Mouse (Mus musculus): ENCODE results near the gene Bcas3. TPM values are rescaled to one million over a fixed set of nuclear protein-coding genes. Genes with fewer than 3 reads are reported as not detected.

The Bcas3 gene
- polyA plus RNA-seq, 1 experiment from 2014 or later: 26.5 TPM

- Histone ChIP-seq H3K27ac (peak overlapping the region; percentile 5), H3K4me3 (no peak overlapping the region), H3K4me1 (peaks cover 94% of the 10 kb centered on the region), H3K9me3 (replicated peaks) (no peaks in the 10 kb centered on the region), H3K36me3 (no peaks in the 10 kb centered on the region), H3K27me3 (ENCODE audit: low read depth, poor library complexity, severe bottlenecking) (peaks cover 99% of the 10 kb centered on the region)
- no peak for DNase-seq (ENCODE audit: low spot score)
- WGBS: 36% methylated on average over 4 of the region's 4 CpGs
These were observed 470.8 kb downstream of the Bcas3 start for GRCm38 (mm10) chr11:85823794-85824193.

- no peak overlapping the region for H3K27ac ChIP-seq
- H3K27me3 ChIP-seq (ENCODE audit: low read depth, poor library complexity, severe bottlenecking): peaks cover 99% of the 10 kb centered on the region
- H3K4me3 ChIP-seq: no peak overlapping the region
- no peak for DNase-seq (ENCODE audit: low spot score)
- no peaks in the 10 kb centered on the region for H3K9me3 ChIP-seq (replicated peaks)
- WGBS: 77% methylated on average over 10 of the region's 10 CpGs
- peaks cover 94% of the 10 kb centered on the region for H3K4me1 ChIP-seq
- H3K36me3 ChIP-seq: no peaks in the 10 kb centered on the region
These were observed 472.1 kb downstream of the Bcas3 start for GRCm38 (mm10) chr11:85825031-85825430.

GRCm38 (mm10) chr11:85825823-85826222 is 472.9 kb downstream of the Bcas3 start:
- WGBS: 23% methylated on average over 7 of the region's 7 CpGs
- Histone ChIP-seq H3K27ac (no peak overlapping the region), H3K9me3 (replicated peaks) (no peaks in the 10 kb centered on the region), H3K4me3 (no peak overlapping the region), H3K27me3 (ENCODE audit: low read depth, poor library complexity, severe bottlenecking) (peaks cover 99% of the 10 kb centered on the region), H3K36me3 (no peaks in the 10 kb centered on the region), H3K4me1 (peaks cover 94% of the 10 kb centered on the region)
- DNase-seq (ENCODE audit: low spot score): no peak

DNA sequence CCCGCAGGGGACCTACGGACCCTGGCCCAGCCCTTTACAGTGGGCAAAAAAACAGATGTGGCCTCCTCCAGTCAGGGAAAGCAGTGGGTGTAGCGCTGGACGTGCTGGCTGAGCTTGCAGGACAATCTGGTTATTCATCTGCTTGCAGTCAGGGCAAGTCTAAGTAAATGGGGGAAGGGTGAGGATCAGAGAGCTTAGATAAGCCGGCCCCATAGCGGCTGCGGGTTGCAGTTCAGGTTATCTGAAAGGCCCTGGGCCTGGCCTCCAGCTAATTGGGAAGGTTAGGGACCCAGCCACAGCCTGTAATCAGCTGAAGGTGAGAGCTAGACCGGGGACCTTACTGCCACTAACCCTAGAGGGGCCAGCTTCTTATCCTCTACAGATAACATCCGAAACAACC is 474.4 kb downstream of the Bcas3 start:
- no peaks in the 10 kb centered on the region for H3K9me3 ChIP-seq (replicated peaks)
- peak overlapping the region; percentile 42 for H3K27ac ChIP-seq
- WGBS: 6% methylated on average over 9 of the region's 9 CpGs
- no peaks in the 10 kb centered on the region for H3K36me3 ChIP-seq
- no peak for DNase-seq (ENCODE audit: low spot score)
- H3K4me3 ChIP-seq: no peak overlapping the region
- peaks cover 100% of the 10 kb centered on the region for H3K4me1 ChIP-seq
- H3K27me3 ChIP-seq (ENCODE audit: low read depth, poor library complexity, severe bottlenecking): peaks cover 99% of the 10 kb centered on the region

GRCm38 (mm10) chr11:85828691-85829519 is 475.9 kb downstream of the Bcas3 start:
- peak; percentile 72 for DNase-seq (ENCODE audit: low spot score)

DNA sequence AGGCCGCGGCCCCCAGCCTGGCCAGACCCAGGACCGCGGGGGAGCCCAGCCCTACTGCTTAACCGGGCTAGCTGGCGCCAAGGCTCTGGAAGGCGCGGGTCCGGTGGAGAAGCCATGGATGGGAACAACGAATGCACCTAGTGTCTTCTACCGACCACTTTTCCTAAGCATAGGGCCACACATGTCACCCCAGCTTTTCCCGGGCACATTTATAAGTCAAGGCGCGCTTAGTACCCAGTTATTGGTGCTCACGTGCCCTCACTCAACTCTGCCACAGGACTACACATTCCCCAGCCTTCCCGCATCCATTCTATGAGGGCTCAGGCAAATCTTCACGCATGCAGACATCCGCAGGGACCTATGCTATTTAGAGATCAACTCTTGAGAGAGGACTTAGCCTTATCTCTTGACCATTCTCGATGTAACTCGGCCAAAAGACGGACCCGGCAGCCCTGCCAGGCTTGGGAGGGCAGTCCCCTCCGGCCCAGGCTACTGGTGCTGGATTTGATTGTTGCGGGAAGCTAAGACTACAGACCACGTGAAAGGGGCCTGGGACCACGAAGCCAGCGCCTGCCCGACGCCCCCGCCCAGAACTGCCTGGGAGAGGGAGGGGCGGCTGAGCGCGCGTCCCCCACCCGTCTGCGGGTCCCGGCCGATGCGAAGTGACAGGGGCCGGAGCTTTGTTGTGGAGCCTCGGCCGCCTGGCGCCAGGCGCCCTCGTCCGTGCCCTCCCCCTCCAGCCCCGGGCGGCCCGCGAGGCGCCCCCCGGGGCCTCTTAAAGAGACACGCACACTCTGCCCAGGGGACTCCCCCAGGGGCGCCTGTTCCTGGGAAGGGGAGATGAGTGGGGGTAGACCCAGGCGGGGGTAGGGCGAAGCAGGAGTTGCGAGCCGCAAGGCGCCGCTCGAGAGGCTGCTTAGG is 476.8 kb downstream of the Bcas3 start:
- H3K36me3 ChIP-seq: no peaks in the 10 kb centered on the region
- no peaks in the 10 kb centered on the region for H3K9me3 ChIP-seq (replicated peaks)
- peak overlapping the region; percentile 70 for H3K4me3 ChIP-seq
- WGBS: 1% methylated on average over 60 of the region's 61 CpGs
- DNase-seq (ENCODE audit: low spot score): peak; percentile 75
- peaks cover 93% of the 10 kb centered on the region for H3K4me1 ChIP-seq
- H3K27ac ChIP-seq: peak overlapping the region; percentile 90
- peaks cover 97% of the 10 kb centered on the region for H3K27me3 ChIP-seq (ENCODE audit: low read depth, poor library complexity, severe bottlenecking)

More at GRCm38 (mm10) chr11:85828691-85829519, 475.9 kb downstream of the Bcas3 start:
- H3K9me3 ChIP-seq (replicated peaks): no peaks in the 10 kb centered on the region
- peak overlapping the region; percentile 90 for H3K27ac ChIP-seq
- H3K36me3 ChIP-seq: no peaks in the 10 kb centered on the region
- peak overlapping the region; percentile 70 for H3K4me3 ChIP-seq
- H3K27me3 ChIP-seq (ENCODE audit: low read depth, poor library complexity, severe bottlenecking): peaks cover 97% of the 10 kb centered on the region
- peaks cover 95% of the 10 kb centered on the region for H3K4me1 ChIP-seq
- WGBS: 5% methylated on average over 38 of the region's 38 CpGs

- under 1% methylated on average over 17 of the region's 17 CpGs for WGBS
- Histone ChIP-seq H3K36me3 (peaks cover 4% of the 10 kb centered on the region), H3K9me3 (replicated peaks) (no peaks in the 10 kb centered on the region), H3K27ac (peak overlapping the region; percentile 90), H3K4me1 (peaks cover 87% of the 10 kb centered on the region), H3K4me3 (peak overlapping the region; percentile 70), H3K27me3 (ENCODE audit: low read depth, poor library complexity, severe bottlenecking) (peaks cover 97% of the 10 kb centered on the region)
- peak; percentile 73 for DNase-seq (ENCODE audit: low spot score)
These were observed 478.0 kb downstream of the Bcas3 start for GRCm38 (mm10) chr11:85830901-85831341.

GRCm38 (mm10) chr11:85831656-85832230 is 478.8 kb downstream of the Bcas3 start:
- H3K9me3 ChIP-seq (replicated peaks): no peaks in the 10 kb centered on the region
- peaks cover 85% of the 10 kb centered on the region for H3K4me1 ChIP-seq
- no peak for DNase-seq (ENCODE audit: low spot score)
- H3K27ac ChIP-seq: peak overlapping the region; percentile 90
- WGBS: under 1% methylated on average over 33 of the region's 33 CpGs
- peak overlapping the region; percentile 70 for H3K4me3 ChIP-seq
- H3K36me3 ChIP-seq: peaks cover 7% of the 10 kb centered on the region
- H3K27me3 ChIP-seq (ENCODE audit: low read depth, poor library complexity, severe bottlenecking): peaks cover 97% of the 10 kb centered on the region

- peak within 1 kb of the TSS; percentile 70 for H3K4me3 ChIP-seq
- H3K4me1 ChIP-seq: peaks cover 85% of the 10 kb centered on the region
- peak within 1 kb of the TSS; percentile 90 for H3K27ac ChIP-seq
- H3K36me3 ChIP-seq: peaks cover 11% of the 10 kb centered on the region
- under 1% methylated on average over 50 of the region's 52 CpGs for WGBS
- H3K9me3 ChIP-seq (replicated peaks): no peaks in the 10 kb centered on the region
- peaks cover 97% of the 10 kb centered on the region for H3K27me3 ChIP-seq (ENCODE audit: low read depth, poor library complexity, severe bottlenecking)
- DNase-seq (ENCODE audit: low spot score): peak; percentile 86
These were observed 479.4 kb downstream of the Bcas3 start, which contains the start of gene Tbx2 for GRCm38 (mm10) chr11:85832231-85832924. Gene Tbx2, plus strand, starts transcription at chr11:85832551.

DNA sequence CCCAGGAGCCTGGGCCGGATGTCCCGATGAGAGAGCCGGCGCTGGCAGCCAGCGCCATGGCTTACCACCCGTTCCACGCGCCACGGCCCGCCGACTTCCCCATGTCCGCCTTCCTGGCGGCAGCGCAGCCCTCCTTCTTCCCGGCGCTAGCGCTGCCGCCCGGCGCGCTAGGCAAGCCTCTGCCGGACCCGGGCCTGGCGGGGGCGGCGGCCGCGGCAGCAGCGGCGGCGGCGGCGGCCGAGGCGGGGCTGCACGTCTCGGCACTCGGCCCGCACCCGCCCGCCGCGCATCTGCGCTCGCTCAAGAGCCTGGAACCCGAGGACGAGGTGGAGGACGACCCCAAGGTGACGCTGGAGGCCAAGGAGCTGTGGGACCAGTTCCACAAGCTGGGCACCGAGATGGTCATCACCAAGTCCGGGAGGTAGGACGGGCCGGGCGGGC is 480.1 kb downstream of the Bcas3 start:
- Histone ChIP-seq H3K4me1 (peaks cover 85% of the 10 kb centered on the region), H3K4me3 (peak overlapping the region; percentile 70), H3K27ac (peak overlapping the region; percentile 90), H3K9me3 (replicated peaks) (no peaks in the 10 kb centered on the region), H3K36me3 (peaks cover 16% of the 10 kb centered on the region), H3K27me3 (ENCODE audit: low read depth, poor library complexity, severe bottlenecking) (peaks cover 97% of the 10 kb centered on the region)
- under 1% methylated on average over 53 of the region's 54 CpGs for WGBS
- peak; percentile 76 for DNase-seq (ENCODE audit: low spot score)

DNA sequence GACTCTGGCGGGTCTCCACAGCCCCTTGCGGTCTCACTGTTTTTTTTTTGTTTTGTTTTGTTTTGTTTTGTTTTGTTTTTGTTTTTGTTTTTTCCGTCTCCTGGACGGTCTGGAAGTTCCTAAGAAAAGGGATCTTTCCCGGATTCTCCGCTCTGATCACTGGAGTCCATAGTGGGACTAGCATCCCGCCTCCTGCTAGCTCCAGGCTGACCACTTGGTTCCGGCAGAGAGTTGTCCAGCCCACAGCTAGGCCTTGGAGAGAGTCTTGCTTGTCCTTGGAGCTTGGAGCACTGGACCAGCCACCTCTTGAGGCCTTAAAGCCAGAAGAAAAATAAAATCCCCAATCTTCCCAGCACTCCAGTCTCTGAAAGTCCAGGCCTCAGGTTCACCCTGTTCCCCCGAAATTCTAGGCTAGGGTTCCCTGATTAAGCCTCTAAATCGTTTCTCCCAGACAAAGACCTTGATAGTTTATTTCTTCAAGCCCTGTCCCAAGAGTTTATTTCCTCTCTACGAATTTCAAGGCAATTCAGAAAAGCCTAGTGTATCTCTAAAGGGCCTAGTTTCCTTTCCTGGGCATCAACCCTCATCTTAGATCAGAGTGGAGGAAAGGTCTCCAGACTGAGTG is 480.9 kb downstream of the Bcas3 start:
- no peak for DNase-seq (ENCODE audit: low spot score)
- peaks cover 97% of the 10 kb centered on the region for H3K27me3 ChIP-seq (ENCODE audit: low read depth, poor library complexity, severe bottlenecking)
- peak overlapping the region; percentile 70 for H3K4me3 ChIP-seq
- 1% methylated on average over 11 of the region's 11 CpGs for WGBS
- peak overlapping the region; percentile 90 for H3K27ac ChIP-seq
- peaks cover 80% of the 10 kb centered on the region for H3K4me1 ChIP-seq
- no peaks in the 10 kb centered on the region for H3K9me3 ChIP-seq (replicated peaks)
- H3K36me3 ChIP-seq: peaks cover 20% of the 10 kb centered on the region

Measured in limb, embryonic 10.5 days (tissue).